Mouse (Mus musculus) kidney, embryonic 14.5 days (tissue): ENCODE data around the gene Col8a2. TPM values are rescaled to one million over a fixed set of nuclear protein-coding genes. Genes with fewer than 3 reads are reported as not detected.
A peak's percentile ranks its signal among the peaks of the same experiment; 100 is the strongest.

Experiments
- ATAC-seq: fragments of 200-750 bp; cut with Nextera tagmentation; 2 replicates; pipeline ENCODE4 v1.8.0; 2017; ENCODE audit warnings: moderate number of reproducible peaks, mild to moderate bottlenecking, moderate TSS enrichment, moderate library complexity; ENCODE audit not compliant: low FRiP score, low TSS enrichment
- H3K27ac ChIP-seq: fragments of 300-500 bp; sonication (generic); 2 replicates; pipeline ENCODE4 v1.5.1; 2014; ENCODE audit warnings: low read depth, mild to moderate bottlenecking, low read length, moderate library complexity, mixed read lengths
- H3K27me3 ChIP-seq: fragments of 300-500 bp; sonication (generic); 2 replicates; pipeline ENCODE4 v1.6.1; 2014; ENCODE audit warnings: mild to moderate bottlenecking, low read length; ENCODE audit not compliant: control insufficient read depth, insufficient read depth
- H3K36me3 ChIP-seq: fragments of 300-500 bp; sonication (generic); 2 replicates; pipeline ENCODE4 v1.6.1; 2014; ENCODE audit warnings: low read length, mixed read lengths; ENCODE audit not compliant: control insufficient read depth, insufficient read depth
- H3K4me1 ChIP-seq: fragments of 300-500 bp; sonication (generic); 2 replicates; pipeline ENCODE4 v1.6.1; 2014; ENCODE audit warnings: low read length, mixed read lengths; ENCODE audit not compliant: control insufficient read depth, insufficient read depth
- H3K4me2 ChIP-seq: fragments of 300-500 bp; sonication (generic); replicated peaks from 2 replicates; pipeline ENCODE4 v1.6.1; 2014; ENCODE audit warnings: low read depth, mild to moderate bottlenecking, low read length
- H3K4me3 ChIP-seq: fragments of 300-500 bp; sonication (generic); 2 replicates; pipeline ENCODE4 v1.5.1; 2014; ENCODE audit warnings: mild to moderate bottlenecking, low read length
- H3K9ac ChIP-seq: fragments of 300-500 bp; sonication (generic); 2 replicates; pipeline ENCODE4 v1.6.1; 2014; ENCODE audit warnings: low read depth, mild to moderate bottlenecking, low read length, moderate library complexity
- H3K9me3 ChIP-seq: fragments of 300-500 bp; sonication (generic); 2 replicates; pipeline ENCODE4 v1.6.1; 2016; ENCODE audit warnings: low read length; ENCODE audit not compliant: control insufficient read depth
- WGBS: fragments of 180-500 bp; shearing (Covaris S2); extraction: QIAGEN DNeasy Blood & Tissue Kit; methylation state at CpG from one replicate; pipeline ENCODE4 v1.1.7; 2014; 5-methylcytosine and 5-hydroxymethylcytosine counted together
- polyA plus RNA-seq: library from polyadenylated mRNA; unstranded; fragments of >200 nt; fragmentation: Nextera tagmentation; extraction: Ambion mirVana; gene quantifications from 2 replicates; pipeline ENCODE4 v1.2.1, GENCODE M21; 2014

Col8a2 gene
- polyA plus RNA-seq, 1 experiment from 2014 or later, result 6.8 TPM

DNA sequence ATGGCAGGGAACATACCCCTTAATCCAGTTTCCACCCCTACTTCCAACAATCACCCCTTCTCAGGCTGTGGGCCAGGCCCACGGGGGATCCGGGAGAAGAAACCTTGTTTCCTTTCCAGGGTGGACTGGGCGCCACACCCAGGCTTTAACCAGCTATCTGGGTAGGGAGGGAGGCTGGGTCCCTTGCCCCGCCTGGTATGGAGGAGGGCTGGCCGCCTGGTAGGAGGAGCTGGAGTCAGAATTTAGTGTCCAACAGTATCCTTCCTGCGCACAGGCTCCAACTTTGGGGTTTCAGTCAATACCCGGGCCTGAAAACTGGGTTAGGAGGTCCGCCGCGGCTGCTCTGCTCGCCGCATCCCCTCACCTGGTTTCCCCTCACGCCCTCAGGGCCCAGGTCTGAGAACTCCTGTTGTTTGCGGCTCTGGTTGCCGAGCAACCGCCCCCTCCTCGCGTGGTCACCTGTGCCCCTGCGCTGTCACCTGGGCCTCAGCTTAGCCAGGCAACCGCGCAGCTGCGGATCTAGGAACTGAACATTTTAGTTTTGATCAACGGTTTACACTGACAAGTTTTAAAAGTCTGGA lies 38.8 kb downstream of the Col8a2 start, which contains the start of gene Tekt2:
Gene Tekt2, minus strand, starts transcription at position 408 of the 581 bp plus-strand sequence.
- Histone ChIP-seq H3K27ac (no peak within 1 kb of the TSS), H3K4me1 (peaks cover 4% of the 10 kb centered on the region; the same call in 1 of the 2 replicates), H3K9me3 (no peaks in the 10 kb centered on the region), H3K9ac (peak within 1 kb of the TSS; percentile 54), H3K4me3 (peak within 1 kb of the TSS; percentile 25), H3K27me3 (peaks cover 8% of the 10 kb centered on the region; the same call in 1 of the 2 replicates), H3K4me2 (peak within 1 kb of the TSS; percentile 37), H3K36me3 (no peaks in the 10 kb centered on the region)
- no peak for ATAC-seq
- WGBS, result 6% methylated on average over 23 of the region's 23 CpGs

DNA sequence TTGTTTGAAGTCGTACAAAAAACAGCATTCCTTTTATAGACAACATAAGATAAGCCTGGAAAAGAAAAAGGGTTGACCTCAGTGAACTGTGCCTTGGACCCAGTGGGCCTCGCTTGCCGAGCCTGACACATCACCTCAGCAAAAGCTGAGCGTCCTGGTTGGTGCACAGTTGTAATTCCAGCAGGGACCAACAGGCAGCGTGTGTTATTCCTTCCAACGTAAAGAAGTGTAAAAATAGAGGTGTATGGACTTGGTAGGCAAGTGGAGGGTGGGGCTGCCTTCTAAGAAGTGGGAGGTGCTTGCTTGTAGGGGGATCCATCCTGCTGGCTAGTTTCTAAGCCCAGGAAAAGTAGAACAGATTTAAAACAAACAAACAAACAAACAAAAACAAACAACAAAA lies 39.4 kb downstream of the Col8a2 start:
- H3K4me3 ChIP-seq, result no peak overlapping the region
- peaks cover 8% of the 10 kb centered on the region; the same call in 1 of the 2 replicates for H3K27me3 ChIP-seq
- no peak overlapping the region for H3K9ac ChIP-seq
- H3K36me3 ChIP-seq, result no peaks in the 10 kb centered on the region
- no peak for ATAC-seq
- no peaks in the 10 kb centered on the region for H3K9me3 ChIP-seq
- WGBS, result 15% methylated on average over 6 of the region's 6 CpGs
- no peak overlapping the region for H3K27ac ChIP-seq
- H3K4me1 ChIP-seq, result no peaks in the 10 kb centered on the region
- H3K4me2 ChIP-seq, result no peak overlapping the region

DNA sequence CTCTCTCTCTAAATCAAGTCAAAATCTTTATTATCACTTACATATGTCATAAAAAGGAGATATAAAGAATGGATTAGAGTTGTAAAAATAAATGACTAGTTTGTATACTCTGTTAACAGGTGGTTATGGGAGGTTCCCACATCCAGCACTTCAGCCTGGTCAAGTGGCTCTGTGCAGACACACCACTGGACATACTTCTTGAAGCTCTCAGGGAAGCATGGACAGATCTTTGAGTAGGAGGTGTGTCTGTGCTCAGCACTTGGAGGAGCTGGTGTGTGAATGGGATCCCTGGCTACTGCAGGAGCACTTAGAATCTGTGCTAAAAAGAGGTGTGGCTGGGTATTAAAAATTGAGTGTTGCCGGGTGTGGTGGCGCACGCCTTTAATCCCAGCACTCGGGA lies 43.7 kb downstream of the Col8a2 start:
- H3K27me3 ChIP-seq, result peaks cover 2% of the 10 kb centered on the region; the same call in 1 of the 2 replicates
- no peak overlapping the region for H3K9ac ChIP-seq
- ATAC-seq, result no peak
- H3K27ac ChIP-seq, result no peak overlapping the region
- 89% methylated on average over 4 of the region's 4 CpGs for WGBS
- no peaks in the 10 kb centered on the region for H3K9me3 ChIP-seq
- no peaks in the 10 kb centered on the region for H3K36me3 ChIP-seq
- no peak overlapping the region for H3K4me3 ChIP-seq
- no peaks in the 10 kb centered on the region for H3K4me1 ChIP-seq
- no peak overlapping the region for H3K4me2 ChIP-seq

DNA sequence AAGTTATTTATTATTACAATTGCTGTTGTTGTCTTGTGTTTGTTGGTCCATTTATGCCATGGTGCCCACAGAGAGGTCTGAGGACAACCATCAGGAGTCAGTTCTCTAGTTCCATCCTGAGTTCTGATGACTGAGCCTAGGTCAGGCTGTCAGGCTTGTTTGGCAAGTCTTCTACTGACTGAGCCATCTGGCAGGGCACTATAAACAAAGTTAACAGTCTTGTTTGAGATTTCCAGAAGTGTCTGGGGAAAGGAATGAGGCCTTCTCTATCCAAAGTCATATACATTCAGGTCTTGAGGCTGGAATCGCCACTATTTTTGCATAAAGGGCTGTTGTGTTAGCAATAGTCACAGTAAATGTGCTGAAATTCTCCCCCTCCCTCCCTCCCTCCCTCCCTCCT lies 45.2 kb downstream of the Col8a2 start:
- Histone ChIP-seq H3K27me3 (no peaks in the 10 kb centered on the region), H3K4me1 (no peaks in the 10 kb centered on the region), H3K9me3 (no peaks in the 10 kb centered on the region), H3K27ac (no peak overlapping the region), H3K4me3 (no peak overlapping the region), H3K36me3 (no peaks in the 10 kb centered on the region), H3K9ac (no peak overlapping the region), H3K4me2 (no peak overlapping the region)
- ATAC-seq, result no peak
- 75% methylated on average over 1 of the region's 1 CpGs for WGBS

DNA sequence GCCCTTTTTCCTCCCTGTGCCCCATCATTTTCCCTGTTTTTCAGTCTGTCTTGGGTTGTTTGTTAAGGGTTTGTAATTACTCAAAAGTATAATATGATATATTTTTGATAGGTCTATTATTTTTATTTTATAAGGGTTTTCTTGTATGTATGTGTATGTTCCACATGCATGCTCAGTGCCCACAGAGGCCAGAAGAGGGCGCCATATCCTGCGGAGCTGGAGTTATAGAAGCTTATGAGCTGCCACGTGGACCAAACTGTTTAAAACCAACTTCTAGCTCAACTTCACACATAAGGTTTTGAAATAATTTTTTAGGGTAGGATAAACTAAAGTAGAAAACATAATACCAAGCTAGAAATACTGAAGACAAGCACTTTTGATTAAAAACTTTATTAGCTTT lies 45.8 kb downstream of the Col8a2 start:
- Histone ChIP-seq H3K27ac (no peak overlapping the region), H3K4me2 (no peak overlapping the region), H3K4me1 (no peaks in the 10 kb centered on the region), H3K9me3 (no peaks in the 10 kb centered on the region), H3K4me3 (no peak overlapping the region), H3K36me3 (no peaks in the 10 kb centered on the region), H3K27me3 (no peaks in the 10 kb centered on the region), H3K9ac (no peak overlapping the region)
- ATAC-seq, result no peak
- 50% methylated on average over 3 of the region's 3 CpGs for WGBS

DNA sequence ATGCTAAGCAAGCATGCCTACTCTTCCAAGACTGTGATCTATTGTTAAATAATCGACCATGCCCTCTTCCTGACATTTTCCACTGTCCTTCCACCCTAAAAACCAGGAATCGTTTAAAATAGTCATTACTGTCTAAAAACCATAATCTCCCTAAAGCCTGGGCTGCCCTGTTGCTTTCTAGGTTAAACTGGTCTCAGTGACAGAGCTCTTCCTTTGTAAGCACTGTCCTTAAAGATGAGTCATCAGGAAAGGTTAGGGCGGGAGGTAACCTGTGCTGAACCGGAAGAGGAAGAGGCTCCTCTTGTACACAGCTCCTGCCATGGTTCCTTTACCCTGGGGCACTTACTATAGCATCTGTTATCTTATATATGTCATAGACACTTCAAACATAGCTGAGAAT lies 52.9 kb downstream of the Col8a2 start:
- H3K27ac ChIP-seq, result no peak overlapping the region
- peaks cover under 1% of the 10 kb centered on the region; the same call in 1 of the 2 replicates for H3K36me3 ChIP-seq
- WGBS, result 64% methylated on average over 4 of the region's 4 CpGs
- ATAC-seq, result no peak
- no peak overlapping the region for H3K9ac ChIP-seq
- no peak overlapping the region for H3K4me2 ChIP-seq
- no peak overlapping the region for H3K4me3 ChIP-seq
- H3K9me3 ChIP-seq, result no peaks in the 10 kb centered on the region
- no peaks in the 10 kb centered on the region for H3K4me1 ChIP-seq
- H3K27me3 ChIP-seq, result no peaks in the 10 kb centered on the region

DNA sequence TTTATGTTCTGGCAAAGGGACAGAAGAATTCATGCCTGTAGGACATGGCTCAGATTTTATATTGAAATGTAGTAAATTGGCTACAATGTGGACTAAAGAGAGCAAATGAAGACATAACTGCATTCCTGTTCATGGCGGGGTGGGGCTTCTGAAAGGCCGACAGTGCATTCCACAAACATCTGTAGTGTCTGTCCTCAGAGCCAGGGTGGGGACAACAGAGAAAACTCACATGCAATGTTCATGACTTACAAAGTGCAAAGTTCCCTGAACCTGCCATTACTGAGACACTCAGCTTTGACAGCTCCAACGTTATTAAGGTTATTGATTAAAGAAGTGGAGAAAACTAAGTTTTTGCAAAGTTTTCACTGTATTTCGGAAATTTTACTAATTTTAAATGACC lies 56.9 kb downstream of the Col8a2 start:
- H3K4me1 ChIP-seq, result no peaks in the 10 kb centered on the region
- no peak overlapping the region for H3K27ac ChIP-seq
- no peak for ATAC-seq
- no peaks in the 10 kb centered on the region for H3K9me3 ChIP-seq
- H3K36me3 ChIP-seq, result peaks cover 14% of the 10 kb centered on the region; the same call in 1 of the 2 replicates
- WGBS, result 86% methylated on average over 4 of the region's 4 CpGs
- H3K4me2 ChIP-seq, result no peak overlapping the region
- no peak overlapping the region for H3K9ac ChIP-seq
- no peak overlapping the region for H3K4me3 ChIP-seq
- no peaks in the 10 kb centered on the region for H3K27me3 ChIP-seq

DNA sequence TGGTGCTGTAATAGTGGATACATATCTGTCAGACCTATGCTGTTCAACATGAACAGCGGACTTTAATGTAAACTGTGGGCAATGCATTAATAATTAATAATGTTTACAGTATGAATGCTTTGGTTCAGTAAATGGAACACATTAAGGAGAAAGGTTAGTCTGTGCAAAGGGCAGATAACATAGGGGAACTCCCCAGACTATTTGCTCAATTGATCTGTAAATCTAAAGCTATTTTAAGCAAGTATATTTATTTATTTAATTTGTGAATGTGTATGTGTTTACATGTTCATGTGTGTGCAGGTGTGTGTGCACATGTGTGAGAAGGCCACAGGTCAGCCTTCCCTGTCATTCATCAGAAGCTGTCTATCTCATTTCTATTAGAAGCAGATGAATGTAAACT lies 73.5 kb downstream of the Col8a2 start:
- Histone ChIP-seq H3K27ac (no peak overlapping the region), H3K27me3 (no peaks in the 10 kb centered on the region), H3K9me3 (no peaks in the 10 kb centered on the region), H3K36me3 (peaks cover 13% of the 10 kb centered on the region), H3K9ac (no peak overlapping the region), H3K4me2 (no peak overlapping the region), H3K4me1 (no peaks in the 10 kb centered on the region), H3K4me3 (no peak overlapping the region)
- no peak for ATAC-seq
- 95% methylated on average over 1 of the region's 1 CpGs for WGBS
